In genomic region chr1:120964179-120964517, GRCm38 (mm10) we compare ENCODE assay signal across 10 mouse cellular contexts.
DNase-seq lines count a peak whose midpoint lies in the region; ATAC-seq and TF ChIP-seq lines count a peak whose summit lies in the region.
"Had no signal": no experiment of that assay in that cellular context is flagged by ENCODE, and none has a peak within 500 bp of the region (broad histone marks: within the 10 kb centered on the region; RNA-seq: fewer than 3 reads in every experiment).

No protein-coding gene starts in this region.

- no peak for TF ChIP-seq CTCF in gastrocnemius, adult 2 months (IDR thresholded peaks at IDR 0.05)

- WGBS in lung, embryonic 16.5 days, result 31% methylated on average over 17 of the region's 17 CpGs
- WGBS in limb, embryonic 15.5 days, result 33% methylated on average over 17 of the region's 17 CpGs

- no peaks in the 10 kb centered on the region for H3K36me3 ChIP-seq in lung, embryonic 16.5 days (ENCODE audit: control insufficient read depth, insufficient read depth, low read length)
- H3K36me3 ChIP-seq in limb, embryonic 15.5 days, result no peaks in the 10 kb centered on the region

- intact Hi-C loops in gastrocnemius, adult 2 months (cut with DNase I), result no loop called here
- intact Hi-C loops in gastrocnemius, postnatal 14 days (cut with DNase I; ENCODE audit: low total_unique reads), result no loop called here
- intact Hi-C loops in left cerebral cortex, postnatal 10 days (cut with DNase I), result no loop called here

- no peaks in the 10 kb centered on the region for H3K4me1 ChIP-seq in lung, embryonic 16.5 days (replicated peaks; ENCODE audit: control insufficient read depth, insufficient read depth, low read length)
- no peaks in the 10 kb centered on the region for H3K4me1 ChIP-seq in limb, embryonic 15.5 days

- peak overlapping the region; percentile 42 for H3K9ac ChIP-seq in lung, embryonic 16.5 days (ENCODE audit: low read length)
- no peak overlapping the region for H3K9ac ChIP-seq in limb, embryonic 15.5 days

- H3K27ac ChIP-seq in gastrocnemius, adult 2 months, result no peak overlapping the region
- no peak overlapping the region for H3K27ac ChIP-seq in lung, embryonic 16.5 days (ENCODE audit: low read length)
- H3K27ac ChIP-seq in limb, embryonic 15.5 days, result no peak overlapping the region

- no peaks in the 10 kb centered on the region for H3K9me3 ChIP-seq in lung, embryonic 16.5 days (ENCODE audit: control insufficient read depth, low read length)
- no peaks in the 10 kb centered on the region for H3K9me3 ChIP-seq in limb, embryonic 15.5 days

- no peaks in the 10 kb centered on the region for H3K27me3 ChIP-seq in lung, embryonic 16.5 days (ENCODE audit: control insufficient read depth, insufficient read depth, low read depth, low read length)
- H3K27me3 ChIP-seq in limb, embryonic 15.5 days, result peaks cover 14% of the 10 kb centered on the region; the same call in 1 of the 2 replicates

- peak overlapping the region; percentile 61 for H3K4me3 ChIP-seq in gastrocnemius, adult 2 months
- peak overlapping the region; percentile 40 for H3K4me3 ChIP-seq in lung, embryonic 16.5 days (ENCODE audit: low read length)
- peak overlapping the region; percentile 23 for H3K4me3 ChIP-seq in limb, embryonic 15.5 days

- H3K4me2 ChIP-seq in lung, embryonic 16.5 days (ENCODE audit: low read depth, low read length), result peak overlapping the region; percentile 58
- peak overlapping the region; percentile 37 for H3K4me2 ChIP-seq in limb, embryonic 15.5 days

- DNase-seq in gastrocnemius, adult 2 months, result no peak
- DNase-seq in gastrocnemius, postnatal 14 days, result no peak
- no peak for DNase-seq in lung, postnatal 4 days
- DNase-seq in adrenal gland, postnatal 4 days (ENCODE audit: low spot score in 2 of 2), result no peak
- DNase-seq in left cerebral cortex, postnatal 10 days (ENCODE audit: extremely low spot score in 1 of 2, low spot score in 2 of 2), result no peak
- DNase-seq: cerebellum, postnatal 25 days; thymus, adult 18-20 months had no signal

- no peak for ATAC-seq in lung, embryonic 16.5 days (ENCODE audit: low read depth)
- ATAC-seq in limb, embryonic 15.5 days (ENCODE audit: insufficient number of reproducible peaks, low FRiP score, low TSS enrichment, low read depth), result no peak
- no peak for ATAC-seq in monocyte, adult 5-6 weeks (replicated peaks; ENCODE audit: insufficient number of reproducible peaks, low FRiP score, low TSS enrichment, poor library complexity, severe bottlenecking)
